Mouse (Mus musculus): ENCODE measurements around the gene Ncs1.

- TF ChIP-seq CTCF (conservative IDR thresholded peaks at IDR 0.05; ENCODE audit: low read length) (no peak), POU5F1 (IDR thresholded peaks at IDR 0.05; ENCODE audit: borderline replicate concordance, low read length) (no peak), NANOG (IDR thresholded peaks at IDR 0.05; ENCODE audit: borderline replicate concordance, low read length) (no peak)
These were observed 14.9 kb downstream of the Ncs1 start for GRCm38 (mm10) chr2:31260549-31260948.

Data from E14TG2a.4 (cell line).